Mouse (Mus musculus) kidney, adult 18-20 months (tissue): Measurements from ENCODE around the gene Agps.
A peak's percentile ranks its signal among the peaks of the same experiment; 100 is the strongest.
"Not testable (repeated sequence)": the region's sequence is repeated elsewhere in the genome, so short reads cannot be mapped to it uniquely, and the experiment has no call there.

ENCODE experiments used
- DNase-seq: peaks from one replicate; pipeline ENCODE4 v3.0.0; 2021

Gene Agps

DNA sequence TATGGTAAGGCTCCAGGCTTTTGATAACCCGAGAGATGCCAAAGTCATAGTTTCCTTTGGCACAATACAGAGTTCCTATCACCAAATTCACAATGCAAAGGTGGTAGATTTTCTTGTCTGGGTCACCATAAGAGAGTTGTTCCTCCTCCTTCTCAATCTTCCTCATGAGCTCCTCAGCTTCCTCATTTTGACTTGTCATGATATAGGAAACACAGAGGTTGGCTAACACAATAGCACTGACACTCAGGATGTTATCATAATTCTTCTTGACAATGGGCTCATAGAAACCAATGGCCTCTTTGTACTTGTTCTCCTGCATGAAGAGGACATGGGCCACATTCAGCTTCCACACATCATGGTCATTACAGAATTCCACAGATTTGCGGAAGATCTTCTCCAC lies 104.7 kb downstream of the Agps start:
- not testable (repeated sequence) for DNase-seq

DNA sequence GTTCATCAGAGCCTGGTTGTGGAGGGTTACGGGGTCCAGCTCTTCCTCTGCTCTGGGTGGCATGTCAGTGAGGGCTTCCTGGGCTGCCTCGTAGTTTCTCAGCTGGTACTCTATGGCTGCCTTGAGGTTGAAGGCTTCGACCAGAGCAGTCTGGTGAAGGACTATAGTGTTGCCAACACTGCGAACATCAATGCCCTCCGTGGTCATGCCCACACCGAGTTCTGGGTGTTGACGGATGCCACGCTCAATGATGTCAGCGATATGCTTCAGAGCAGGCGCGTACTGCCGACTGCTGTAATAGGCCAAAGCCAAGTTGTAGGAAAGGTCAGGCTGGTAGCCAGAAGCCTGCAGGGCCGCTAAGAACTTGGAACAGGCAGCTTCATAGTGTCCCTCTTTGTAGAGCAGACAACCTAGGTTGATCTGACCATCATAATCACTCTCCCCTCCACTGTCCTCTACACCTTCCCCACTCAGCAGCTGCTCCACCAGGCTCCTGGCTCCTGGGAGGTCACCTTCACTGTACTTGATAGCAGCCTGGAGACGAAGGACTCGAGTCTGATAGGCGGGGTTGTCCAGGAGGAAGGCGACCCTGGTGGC lies 105.6 kb downstream of the Agps start:
- not testable (repeated sequence) for DNase-seq

DNA sequence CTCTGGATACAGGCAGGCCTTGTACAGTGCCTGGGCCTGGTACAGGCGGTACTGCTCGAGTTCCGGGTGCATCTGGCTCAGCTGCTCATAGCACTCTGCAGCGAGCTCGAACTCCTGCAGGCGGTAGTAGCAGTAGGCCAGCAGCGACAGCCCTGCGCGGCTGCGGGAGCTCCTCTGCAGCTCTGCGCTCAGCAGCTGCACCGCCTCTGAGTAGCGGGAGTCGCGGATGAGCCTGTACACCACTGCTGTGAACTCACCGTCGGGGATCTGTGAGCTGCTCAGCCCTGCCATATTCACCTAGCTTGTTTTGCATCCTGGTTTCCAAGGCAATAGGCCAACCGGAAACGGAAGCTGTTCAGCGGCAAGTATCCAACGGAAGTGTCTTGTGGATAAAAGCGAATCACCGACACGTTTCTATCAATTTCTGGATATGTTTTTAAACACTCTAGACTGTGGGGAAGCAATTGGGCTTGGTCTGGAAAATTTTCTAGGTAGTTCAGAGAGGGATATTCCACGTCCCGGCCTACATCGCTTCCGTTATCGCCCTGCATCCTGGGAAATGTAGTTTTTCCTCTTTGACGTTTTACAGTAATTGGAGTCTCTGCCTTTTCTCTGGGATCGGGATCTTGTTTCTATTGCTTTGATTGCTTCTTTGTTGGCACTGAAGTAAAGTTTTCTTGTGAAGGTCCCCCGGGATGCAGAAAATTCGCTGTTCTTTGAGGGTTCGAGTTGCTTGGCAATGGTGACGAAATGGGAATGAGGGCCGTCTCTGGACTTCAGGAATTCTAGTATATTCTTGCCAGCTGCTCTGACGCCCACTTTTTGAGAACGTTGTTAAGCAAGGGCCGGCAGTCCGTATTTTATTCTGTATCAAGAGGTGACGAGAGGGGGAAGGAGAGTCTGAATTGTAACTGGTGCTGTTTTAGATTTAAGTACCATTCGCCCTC lies 106.4 kb downstream of the Agps start, which contains the start of gene Ttc30b:
Gene Ttc30b (minus strand): TSS at position 469 of the 947 bp plus-strand sequence.
- peak; percentile 86 for DNase-seq

DNA sequence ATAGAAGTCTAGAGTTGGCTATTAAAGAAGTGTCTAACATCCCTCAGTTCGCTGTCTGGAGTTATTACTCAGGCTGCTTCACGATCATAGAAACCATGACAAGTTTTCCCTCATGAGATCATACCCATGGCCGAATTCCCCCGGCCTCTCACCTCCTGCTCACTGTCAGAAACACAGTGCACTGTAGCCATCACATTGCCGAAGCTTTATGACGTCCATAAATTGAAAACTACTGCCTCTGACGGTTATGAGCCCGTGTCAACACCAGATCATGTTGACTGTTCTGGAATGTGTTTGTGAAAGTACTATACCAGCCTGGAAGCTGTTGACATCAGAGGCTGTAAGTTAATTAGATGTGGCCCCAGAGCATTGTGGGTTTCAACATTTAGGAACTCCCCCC lies 118.7 kb downstream of the Agps start:
- DNase-seq, result no peak

DNA sequence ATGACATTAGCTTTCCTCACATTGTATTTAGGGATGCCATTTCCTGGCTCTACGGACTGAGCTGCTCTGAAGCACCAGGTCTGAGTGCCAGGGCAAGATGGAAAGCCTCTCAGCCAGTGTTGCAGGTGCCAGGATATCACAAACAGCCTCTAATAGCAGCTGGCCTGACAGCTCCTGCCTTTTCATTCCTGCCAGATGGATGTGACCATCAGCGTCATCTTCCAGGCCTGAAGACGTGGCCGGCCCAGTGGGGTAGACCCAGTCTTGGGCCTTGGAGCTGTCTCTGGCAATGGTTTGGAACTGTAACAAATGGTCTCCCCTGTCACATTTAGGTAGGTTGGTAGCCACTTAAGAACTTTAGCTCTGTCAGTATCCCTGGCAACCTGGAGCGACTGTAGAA lies 121.3 kb downstream of the Agps start:
- no peak for DNase-seq

DNA sequence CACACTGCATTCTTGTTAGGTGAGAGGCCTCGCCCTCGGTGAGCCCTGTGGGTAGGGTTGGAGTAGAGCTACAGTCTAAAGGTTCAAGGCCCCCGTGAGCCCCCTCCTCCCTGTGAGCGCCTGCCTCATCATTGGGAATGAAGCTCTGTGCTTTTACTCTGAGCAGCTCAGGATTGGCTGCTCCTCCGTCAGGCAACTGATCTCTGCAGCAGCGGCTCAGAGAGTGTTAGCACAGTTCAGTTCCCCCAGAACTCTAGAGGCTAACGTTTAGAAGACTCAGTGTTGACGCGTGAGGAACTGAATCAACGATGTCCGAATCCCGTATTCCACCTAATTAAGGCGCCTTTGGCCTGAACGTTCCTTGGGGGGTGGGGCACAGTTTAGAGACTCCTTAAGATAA lies 123.7 kb downstream of the Agps start:
- no peak for DNase-seq

DNA sequence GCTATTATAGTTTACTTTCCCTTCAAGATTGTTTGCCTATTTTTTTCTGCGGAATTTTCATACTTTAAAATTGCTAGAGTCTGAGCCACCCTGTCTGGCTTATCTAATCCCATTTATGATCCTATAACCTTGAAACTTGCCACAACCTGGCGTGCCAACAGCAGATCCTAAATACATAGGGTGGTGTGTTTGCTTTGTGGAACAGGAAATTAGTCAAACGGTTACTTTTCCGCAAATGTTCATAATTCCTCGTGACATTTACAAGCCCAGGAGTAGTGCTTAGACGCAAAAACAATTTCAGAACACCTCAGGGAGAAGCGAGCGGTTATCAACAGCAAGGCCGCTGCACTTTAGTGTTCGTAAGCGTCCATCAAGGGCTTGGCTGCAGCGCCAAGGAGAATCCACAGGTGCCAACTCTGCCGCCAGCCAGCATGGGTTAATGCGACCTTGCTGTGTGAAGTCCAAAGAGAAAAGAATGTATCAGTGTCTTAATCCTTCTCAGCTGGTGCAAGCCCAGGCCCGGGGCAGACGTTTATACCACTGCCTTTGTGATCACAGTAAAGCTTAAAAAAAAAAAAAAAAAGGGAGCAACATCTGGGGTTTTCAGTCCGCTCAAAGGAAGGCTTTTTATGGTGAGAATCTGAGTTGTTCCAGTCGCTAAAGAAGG lies 127.3 kb downstream of the Agps start:
- peak; percentile 21 for DNase-seq

DNA sequence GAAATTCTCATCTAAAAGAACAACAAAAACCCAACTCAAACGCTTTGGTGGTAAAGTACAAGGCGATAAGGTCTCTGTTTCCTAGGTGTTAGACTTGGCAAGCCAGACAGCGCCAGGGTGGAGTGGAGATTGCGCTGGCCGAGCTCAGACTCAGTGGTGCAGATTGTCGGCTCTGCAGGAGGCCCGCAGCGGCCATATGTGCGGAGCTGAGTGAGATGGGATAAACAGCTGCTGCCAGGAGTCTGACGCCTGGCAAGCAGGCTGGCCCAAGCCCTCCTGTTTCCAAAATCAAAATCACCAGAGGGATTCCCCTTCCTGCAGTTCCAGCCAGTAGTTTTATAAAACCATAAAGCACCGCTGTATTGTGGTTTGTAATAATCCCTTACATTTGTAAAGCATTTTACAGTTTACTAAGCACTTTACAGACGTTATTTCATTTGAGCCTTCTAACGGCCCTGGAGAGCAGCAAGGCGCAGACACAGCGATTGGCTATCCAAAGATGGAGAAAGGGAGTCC lies 127.9 kb downstream of the Agps start:
- no peak for DNase-seq

DNA sequence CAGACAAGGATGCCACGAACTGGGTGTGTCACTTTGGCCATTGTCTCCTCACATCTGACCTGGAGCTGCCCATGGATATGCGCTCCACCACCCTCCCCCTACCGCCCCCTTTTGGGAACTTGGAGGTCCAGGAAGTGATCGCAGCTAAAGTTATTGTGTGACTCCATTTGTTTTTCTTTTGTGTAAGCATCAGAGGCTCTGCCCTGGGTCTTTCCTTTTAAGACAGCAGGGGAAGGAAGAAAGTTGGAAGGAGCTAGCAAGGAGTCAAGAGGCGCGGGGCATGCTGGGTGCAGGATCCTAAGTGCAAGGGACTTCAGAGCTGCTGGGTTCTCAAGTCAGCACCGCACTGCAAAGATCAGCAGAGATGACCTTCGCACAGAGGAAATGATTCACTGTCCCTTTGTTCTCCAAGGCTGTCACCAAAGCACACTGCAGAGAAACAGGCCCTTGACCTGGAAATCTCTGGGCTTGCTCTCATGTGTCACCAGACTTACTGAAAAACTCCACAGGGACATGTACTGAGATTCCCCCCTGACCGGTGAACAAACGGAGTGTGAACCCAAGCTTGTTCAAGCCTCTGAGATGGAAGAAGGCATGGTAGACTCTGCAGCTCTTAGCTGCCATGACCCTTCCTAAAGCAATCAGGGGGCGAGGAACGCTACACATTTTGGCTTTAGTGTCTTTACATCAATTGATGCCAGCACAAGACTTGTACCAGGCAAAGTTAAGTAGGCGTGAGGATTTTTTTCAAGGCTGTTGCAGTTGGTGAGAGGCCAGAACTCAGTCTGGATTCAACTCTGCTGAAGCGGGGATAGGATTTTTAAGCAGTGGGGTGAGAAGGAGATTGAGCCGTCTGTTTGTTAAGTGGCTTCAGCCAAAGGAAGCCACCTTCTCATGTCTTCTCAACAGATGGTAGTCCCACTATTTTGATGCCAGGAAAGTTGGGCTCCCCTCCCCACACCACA lies 128.7 kb downstream of the Agps start:
- peak; percentile 18 for DNase-seq

DNA sequence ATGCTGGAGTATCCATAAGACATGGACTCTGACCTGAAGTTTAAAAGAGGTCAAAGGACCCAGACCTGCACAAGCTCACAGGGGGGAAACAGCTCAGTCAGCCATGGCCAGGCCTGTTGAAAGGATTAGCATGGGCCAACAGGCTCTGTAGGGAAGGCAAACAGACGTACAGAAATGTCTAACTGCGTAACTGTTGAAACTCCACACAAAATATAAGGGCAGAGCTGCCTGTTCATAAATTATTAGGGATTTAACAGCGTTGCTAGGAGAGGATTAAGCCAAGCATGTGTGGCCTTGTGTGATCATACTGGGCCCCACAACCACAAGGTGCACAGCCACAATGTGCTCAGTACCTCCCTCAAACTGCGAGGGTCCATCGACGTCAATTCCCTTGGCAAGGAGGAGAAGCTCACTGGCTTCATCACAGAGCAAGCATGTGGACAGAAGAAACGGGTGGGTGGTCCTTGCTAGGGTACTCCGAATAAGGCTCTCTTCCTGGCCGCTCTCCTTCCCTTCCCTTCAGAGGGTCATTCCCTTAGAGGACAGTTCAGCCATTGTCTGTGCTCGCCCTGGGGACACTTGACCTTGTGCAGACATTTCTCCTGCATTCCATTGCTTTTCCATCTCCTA lies 131.3 kb downstream of the Agps start:
- no peak for DNase-seq

DNA sequence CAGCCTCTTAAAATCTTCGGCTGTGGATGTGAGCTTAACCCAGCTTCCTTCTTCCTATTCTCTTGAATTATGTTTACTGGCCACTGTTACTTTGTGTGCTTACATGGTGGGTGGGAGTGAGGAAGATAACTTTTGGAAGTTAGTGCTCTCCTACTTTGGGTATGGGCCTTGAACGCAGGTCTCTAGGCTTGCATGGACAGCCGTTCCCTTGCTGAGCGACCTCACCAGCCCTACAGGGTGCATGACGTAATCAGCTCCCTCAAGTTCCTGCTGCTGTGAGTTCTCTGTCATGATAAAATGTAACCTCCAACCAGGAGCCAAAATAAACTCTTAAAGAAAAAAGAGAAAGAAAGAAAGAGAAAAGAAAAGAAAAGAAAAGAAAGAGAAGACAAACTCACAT lies 132.1 kb downstream of the Agps start:
- no peak for DNase-seq

DNA sequence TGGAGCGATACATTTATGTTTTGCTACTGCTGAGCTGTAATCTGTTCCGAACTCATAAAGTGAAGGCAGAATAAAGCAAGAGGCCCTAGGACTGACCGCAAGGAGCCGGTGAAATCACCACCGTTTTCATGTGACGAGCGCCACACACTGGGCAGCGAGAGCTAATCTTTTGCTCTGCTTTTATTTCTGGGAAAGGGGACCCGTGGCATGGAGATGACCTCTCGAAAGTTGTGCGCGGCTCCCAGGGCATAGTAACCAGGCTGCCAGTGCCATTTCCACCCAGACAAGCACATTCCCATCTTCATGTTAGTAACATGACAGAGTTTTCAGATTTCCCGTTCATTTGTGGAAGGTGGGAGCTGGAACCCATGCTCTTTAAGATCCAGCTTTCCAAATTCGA lies 132.5 kb downstream of the Agps start:
- peak; percentile 66 for DNase-seq

DNA sequence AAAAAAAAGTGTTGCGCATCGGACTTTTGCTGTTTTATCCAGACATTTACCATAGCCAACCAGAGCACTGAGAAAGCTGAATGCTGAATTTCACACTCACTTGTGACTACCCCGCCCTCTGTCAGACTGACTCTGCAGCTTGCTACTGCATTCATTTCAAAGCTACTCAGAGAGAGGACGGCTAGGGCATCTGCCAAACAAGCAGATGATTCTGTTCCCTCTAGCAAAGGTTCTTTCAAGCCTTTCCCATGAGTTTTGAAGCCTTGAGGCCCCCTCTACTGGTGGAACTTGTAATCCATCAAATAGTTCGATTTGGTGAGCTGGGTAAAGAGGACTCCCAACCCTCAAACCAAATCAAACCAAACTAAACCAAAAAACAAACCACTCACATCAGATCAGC lies 133.0 kb downstream of the Agps start:
- DNase-seq, result peak; percentile 42

DNA sequence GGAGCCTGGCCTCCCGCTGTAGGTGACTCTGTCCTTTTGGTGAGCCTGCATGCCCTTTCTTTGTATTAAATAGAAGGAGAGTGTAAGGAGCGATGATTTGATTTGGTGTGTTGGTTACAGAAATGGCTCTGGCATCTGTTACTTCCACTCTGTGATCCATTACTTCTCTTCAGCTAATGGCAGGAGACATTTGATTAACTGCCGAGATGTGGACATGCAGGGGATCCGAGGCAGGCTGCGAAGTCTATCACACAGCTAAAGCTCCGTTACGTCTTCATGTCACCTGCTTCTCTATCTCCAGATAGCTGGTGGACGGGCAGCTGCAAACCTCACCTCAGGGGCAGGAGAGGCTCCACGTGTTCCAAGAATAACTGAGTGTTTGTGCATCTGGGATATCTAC lies 142.2 kb downstream of the Agps start:
- DNase-seq, result no peak

DNA sequence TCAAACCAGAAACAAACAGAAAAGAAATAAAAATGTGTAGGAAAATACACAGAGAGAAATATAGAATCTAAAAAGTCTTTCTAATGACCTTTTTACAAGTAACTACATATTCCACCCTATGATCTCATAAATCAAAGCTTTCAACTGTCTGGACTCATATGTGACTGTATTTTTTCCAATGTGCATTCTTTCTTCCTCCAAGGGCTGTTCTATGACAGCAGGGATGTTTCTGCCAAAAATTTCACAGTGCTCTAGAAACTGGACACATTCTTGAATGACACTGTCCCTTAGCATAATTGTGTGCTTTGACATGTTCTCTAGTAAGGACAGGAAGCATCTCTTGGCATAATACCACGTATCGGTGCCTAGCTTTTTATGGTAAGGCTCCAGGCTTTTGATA lies 144.1 kb downstream of the Agps start:
- DNase-seq, result not testable (repeated sequence)

DNA sequence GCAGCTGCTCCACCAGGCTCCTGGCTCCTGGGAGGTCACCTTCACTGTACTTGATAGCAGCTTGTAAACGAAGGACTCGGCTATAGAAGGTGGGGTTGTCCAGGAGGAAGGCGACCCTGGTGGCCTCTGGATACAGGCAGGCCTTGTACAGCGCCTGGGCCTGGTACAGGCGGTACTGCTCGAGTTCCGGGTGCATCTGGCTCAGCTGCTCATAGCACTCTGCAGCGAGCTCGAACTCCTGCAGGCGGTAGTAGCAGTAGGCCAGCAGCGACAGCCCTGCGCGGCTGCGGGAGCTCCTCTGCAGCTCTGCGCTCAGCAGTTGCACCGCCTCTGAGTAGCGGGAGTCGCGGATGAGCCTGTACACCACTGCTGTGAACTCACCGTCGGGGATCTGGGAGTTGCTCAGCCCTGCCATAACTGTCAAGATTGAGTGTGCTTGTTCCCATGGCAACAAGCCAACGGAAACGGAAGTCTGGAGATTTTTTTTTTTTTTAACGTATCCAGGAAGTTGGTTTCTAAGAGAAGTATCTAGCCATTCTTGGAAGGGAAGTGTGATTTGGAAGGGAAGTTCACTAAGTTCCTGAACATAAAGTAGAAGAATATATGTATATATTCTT lies 145.9 kb downstream of the Agps start, which contains the start of gene Ttc30a2:
Gene Ttc30a2 (minus strand): TSS at position 419 of the 617 bp plus-strand sequence.
- DNase-seq, result peak; percentile 38
